Mouse (Mus musculus): ENCODE measurements around the gene Gm7030. TPM values are rescaled to one million over a fixed set of nuclear protein-coding genes. Genes with fewer than 3 reads are reported as not detected.
"Not testable (repeated sequence)": the region's sequence is repeated elsewhere in the genome, so short reads cannot be mapped to it uniquely, and the experiment has no call there.

Gm7030 gene
- polyA plus RNA-seq (2016; fragmentation: Nextera tagmentation; extraction: Ambion mirVana), result not detected in 2 replicates

DNA sequence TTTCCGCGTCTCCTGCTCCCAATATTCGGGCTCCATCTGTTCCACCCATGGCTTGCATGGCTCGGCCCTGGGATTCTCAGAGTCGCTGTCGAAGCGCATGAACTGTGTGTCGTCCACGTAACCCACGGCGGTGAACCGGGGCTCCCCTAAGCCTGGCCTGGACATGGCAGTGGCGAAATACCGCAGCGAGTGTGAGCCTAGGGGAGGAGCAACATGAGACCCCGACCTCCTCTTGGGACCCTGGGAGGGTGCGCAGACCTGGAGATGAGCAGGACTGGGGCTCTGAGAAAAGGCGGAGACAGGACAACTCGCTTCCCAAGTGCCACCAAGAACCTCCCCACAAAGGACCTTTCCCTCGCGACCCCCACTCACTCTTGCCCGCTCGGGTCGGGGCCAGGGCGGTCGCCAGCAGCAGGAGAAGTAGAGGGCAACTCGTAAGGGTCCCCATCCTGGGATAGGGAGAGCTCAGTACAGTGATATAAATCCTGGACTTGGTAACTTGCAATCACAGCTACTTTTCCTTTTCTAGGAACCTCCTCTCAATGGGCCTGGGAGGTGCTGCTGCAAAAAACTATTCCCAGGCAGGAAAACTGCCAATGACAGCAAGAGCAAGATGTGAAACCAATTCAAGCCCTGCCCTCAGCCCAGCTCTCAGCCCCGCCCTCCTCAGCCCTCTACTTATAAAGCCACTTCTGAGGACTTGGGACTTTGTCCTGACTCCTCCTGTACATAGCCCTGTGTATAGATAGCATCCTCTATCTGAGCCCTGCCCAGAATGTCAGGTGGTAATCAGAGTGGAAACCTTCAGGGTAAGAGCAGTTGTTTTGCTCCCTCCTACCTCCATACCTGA, at the start of gene Gm7030:
Gene Gm7030 (minus strand): TSS at position 458 of the 850 bp plus-strand sequence.
- not testable (repeated sequence) for H3K4me2 ChIP-seq (replicated peaks); ATAC-seq (ENCODE audit: low FRiP score, low read depth); H3K27ac ChIP-seq (replicated peaks); H3K9ac ChIP-seq (replicated peaks); H3K27me3 ChIP-seq; H3K9me3 ChIP-seq; H3K4me1 ChIP-seq; H3K36me3 ChIP-seq; H3K4me3 ChIP-seq
- 28% methylated on average over 28 of the region's 28 CpGs for WGBS

- ATAC-seq (ENCODE audit: low FRiP score, low read depth), result peak; percentile 69; the same call in 1 of the 2 replicates
- Histone ChIP-seq H3K4me3 (peak overlapping the region; percentile 41), H3K4me2 (replicated peaks) (peak overlapping the region; percentile 59), H3K27me3 (peaks cover 34% of the 10 kb centered on the region)
- H3K27ac ChIP-seq (replicated peaks); H3K9ac ChIP-seq (replicated peaks); H3K4me1 ChIP-seq; H3K9me3 ChIP-seq; H3K36me3 ChIP-seq: not testable (repeated sequence)
- WGBS, result under 1% methylated on average over 40 of the region's 40 CpGs
These were observed 49.7 kb upstream of the Gm7030 start for GRCm38 (mm10) chr17:36178938-36179337.

DNA sequence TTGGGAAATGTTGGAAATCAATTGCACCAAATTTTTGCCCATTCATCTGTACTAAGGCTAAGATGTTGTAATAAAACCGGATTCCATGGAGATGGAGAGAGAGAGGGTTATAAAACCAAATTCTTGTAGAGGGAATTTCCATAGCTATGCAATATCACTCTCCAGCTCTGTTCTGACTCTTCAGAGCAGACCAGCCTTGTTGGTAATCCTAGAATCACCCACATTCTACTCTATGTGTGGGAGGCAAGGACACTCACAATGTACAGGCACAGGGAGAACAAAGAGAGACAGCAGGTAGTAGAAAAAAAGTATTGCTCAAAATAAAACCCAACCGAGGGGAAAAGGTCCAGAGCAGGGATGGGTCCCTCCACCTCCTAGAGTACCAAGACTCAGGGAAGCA, 46.9 kb upstream of the Gm7030 start:
- not testable (repeated sequence) for H3K9ac ChIP-seq (replicated peaks); H3K4me1 ChIP-seq; H3K4me3 ChIP-seq; H3K36me3 ChIP-seq; H3K4me2 ChIP-seq (replicated peaks); ATAC-seq (ENCODE audit: low FRiP score, low read depth); H3K27ac ChIP-seq (replicated peaks); H3K9me3 ChIP-seq
- H3K27me3 ChIP-seq, result peaks cover 23% of the 10 kb centered on the region
- no CpG with 5 or more reads among the region's 2 CpGs for WGBS

- 48% methylated on average over 1 of the region's 1 CpGs for WGBS
- Histone ChIP-seq H3K9ac (replicated peaks) (no peak overlapping the region), H3K4me1 (no peaks in the 10 kb centered on the region), H3K27ac (replicated peaks) (no peak overlapping the region), H3K27me3 (peaks cover 49% of the 10 kb centered on the region), H3K36me3 (no peaks in the 10 kb centered on the region), H3K4me3 (no peak overlapping the region), H3K9me3 (no peaks in the 10 kb centered on the region), H3K4me2 (replicated peaks) (no peak overlapping the region)
- ATAC-seq (ENCODE audit: low FRiP score, low read depth), result no peak
These were observed 41.1 kb upstream of the Gm7030 start for GRCm38 (mm10) chr17:36170287-36170814.

DNA sequence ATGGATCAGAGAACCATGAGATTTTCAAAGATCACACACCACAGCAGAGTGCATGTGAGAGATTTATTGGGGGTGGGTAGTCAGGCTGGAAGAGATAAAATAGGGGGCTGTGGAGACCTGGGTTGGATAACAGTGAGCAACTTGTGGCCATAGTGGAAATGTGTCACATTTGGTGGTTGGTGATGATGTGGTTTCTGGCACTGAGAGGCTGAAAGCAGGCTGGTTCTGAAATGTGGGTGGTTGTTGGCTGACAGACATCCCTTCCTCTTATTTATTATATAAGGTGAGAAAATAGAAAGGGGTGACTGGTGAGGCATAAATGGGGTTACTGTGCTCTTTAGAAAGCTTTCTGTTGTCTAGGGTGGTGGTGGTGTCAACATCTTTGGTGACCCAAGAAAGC, 40.5 kb upstream of the Gm7030 start:
- H3K36me3 ChIP-seq, result no peaks in the 10 kb centered on the region
- H3K27ac ChIP-seq (replicated peaks), result no peak overlapping the region
- no peak overlapping the region for H3K4me3 ChIP-seq
- no peak overlapping the region for H3K9ac ChIP-seq (replicated peaks)
- no peaks in the 10 kb centered on the region for H3K9me3 ChIP-seq
- peaks cover 55% of the 10 kb centered on the region for H3K27me3 ChIP-seq
- H3K4me1 ChIP-seq, result no peaks in the 10 kb centered on the region
- H3K4me2 ChIP-seq (replicated peaks), result no peak overlapping the region
- ATAC-seq (ENCODE audit: low FRiP score, low read depth), result no peak

GRCm38 (mm10) chr17:36169094-36169493, 39.9 kb upstream of the Gm7030 start:
- not testable (repeated sequence) for H3K4me1 ChIP-seq; H3K27ac ChIP-seq (replicated peaks); H3K4me3 ChIP-seq; H3K9ac ChIP-seq (replicated peaks); H3K9me3 ChIP-seq; H3K4me2 ChIP-seq (replicated peaks); H3K36me3 ChIP-seq; ATAC-seq (ENCODE audit: low FRiP score, low read depth)
- WGBS, result 33% methylated on average over 1 of the region's 1 CpGs
- H3K27me3 ChIP-seq, result peaks cover 62% of the 10 kb centered on the region

DNA sequence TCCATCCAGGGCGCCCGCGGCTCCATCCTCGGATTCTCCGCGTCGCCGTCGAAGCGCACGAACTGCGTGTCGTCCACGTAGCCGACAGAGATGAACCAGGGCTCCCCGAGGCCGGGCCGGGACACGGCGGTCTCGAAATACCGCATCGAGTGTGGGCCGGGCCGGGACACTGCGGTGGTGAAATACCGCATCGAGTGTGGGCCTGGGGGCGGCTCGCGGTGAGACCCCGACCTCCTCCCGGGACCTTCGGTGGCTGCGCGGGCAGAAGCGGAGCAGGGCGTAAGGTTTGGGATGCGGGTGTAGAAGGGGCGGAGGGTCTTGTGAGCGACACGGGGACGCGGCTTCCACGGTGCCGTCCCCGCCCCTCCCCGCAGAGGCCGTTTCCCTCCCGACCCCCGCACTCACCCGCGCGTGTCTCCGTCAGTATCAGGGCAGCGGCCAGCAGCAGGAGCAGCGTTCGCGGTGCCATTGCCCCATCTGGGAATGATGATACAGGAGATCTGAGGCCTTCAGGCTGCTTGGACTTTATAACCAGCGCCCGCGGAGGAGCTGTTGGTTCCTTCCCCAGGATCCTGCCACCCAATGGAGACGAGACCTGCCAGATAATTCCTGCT, 38.9 kb upstream of the Gm7030 start, which contains the start of gene Gm8909:
Gene Gm8909 (minus strand): TSS at position 499 of the 614 bp plus-strand sequence.
- Histone ChIP-seq H3K36me3 (no peaks in the 10 kb centered on the region), H3K4me1 (no peaks in the 10 kb centered on the region), H3K27me3 (peaks cover 71% of the 10 kb centered on the region), H3K4me3 (peak within 1 kb of the TSS; percentile 25), H3K9ac (replicated peaks) (no peak within 1 kb of the TSS), H3K27ac (replicated peaks) (no peak within 1 kb of the TSS), H3K9me3 (no peaks in the 10 kb centered on the region), H3K4me2 (replicated peaks) (peak within 1 kb of the TSS; percentile 41)
- no peak for ATAC-seq (ENCODE audit: low FRiP score, low read depth)
- WGBS, result 2% methylated on average over 63 of the region's 63 CpGs

DNA sequence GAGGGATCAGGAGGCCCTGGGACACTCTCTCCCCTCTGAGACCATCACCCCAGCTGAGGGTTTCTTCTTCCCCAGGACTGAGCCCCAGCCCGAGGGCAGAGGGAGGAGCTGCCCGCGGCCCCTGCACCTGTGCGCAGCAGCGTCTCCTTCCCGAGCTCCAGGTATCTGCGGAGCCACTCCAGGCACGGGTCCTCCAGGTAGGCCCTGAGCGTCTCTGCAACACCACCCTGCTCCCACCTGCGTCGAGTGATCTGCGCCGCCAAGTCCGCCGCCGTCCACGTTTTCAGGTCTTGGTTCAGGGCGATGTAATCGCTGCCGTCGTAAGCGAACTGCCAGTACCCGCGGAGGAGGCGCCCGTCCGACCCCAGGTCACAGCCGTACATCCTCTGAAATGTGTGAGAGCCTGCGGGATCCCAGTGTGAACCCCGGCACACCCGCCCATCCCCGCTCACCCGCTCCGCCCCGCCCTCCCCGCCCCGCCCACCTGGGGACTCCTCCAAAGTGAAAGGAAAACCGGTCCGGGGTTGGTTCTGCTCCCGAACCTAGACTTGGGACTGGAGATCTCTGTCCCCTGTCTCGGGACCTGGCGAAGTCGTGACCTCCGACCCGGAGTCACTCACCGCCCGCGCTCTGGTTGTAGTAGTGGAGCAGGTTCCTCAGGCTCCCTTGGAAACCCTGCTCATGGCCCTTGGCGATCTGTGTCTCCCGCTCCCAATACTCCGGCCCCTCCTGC, 38.2 kb upstream of the Gm7030 start:
- Histone ChIP-seq H3K27me3 (peaks cover 77% of the 10 kb centered on the region), H3K9me3 (no peaks in the 10 kb centered on the region), H3K27ac (replicated peaks) (no peak overlapping the region), H3K4me1 (no peaks in the 10 kb centered on the region), H3K4me3 (peak overlapping the region; percentile 25), H3K4me2 (replicated peaks) (peak overlapping the region; percentile 41), H3K9ac (replicated peaks) (no peak overlapping the region), H3K36me3 (no peaks in the 10 kb centered on the region)
- WGBS, result under 1% methylated on average over 51 of the region's 51 CpGs
- no peak for ATAC-seq (ENCODE audit: low FRiP score, low read depth)

GRCm38 (mm10) chr17:36166901-36167300, 37.7 kb upstream of the Gm7030 start:
- H3K4me1 ChIP-seq; H3K4me3 ChIP-seq; H3K36me3 ChIP-seq; H3K9me3 ChIP-seq; ATAC-seq (ENCODE audit: low FRiP score, low read depth); H3K27ac ChIP-seq (replicated peaks); H3K4me2 ChIP-seq (replicated peaks); H3K9ac ChIP-seq (replicated peaks): not testable (repeated sequence)
- H3K27me3 ChIP-seq, result peaks cover 82% of the 10 kb centered on the region
- 12% methylated on average over 2 of the region's 2 CpGs for WGBS

GRCm38 (mm10) chr17:36161129-36162051, 32.2 kb upstream of the Gm7030 start:
- Histone ChIP-seq H3K9ac (replicated peaks) (no peak overlapping the region), H3K36me3 (no peaks in the 10 kb centered on the region), H3K27me3 (peaks cover 90% of the 10 kb centered on the region), H3K4me2 (replicated peaks) (peak overlapping the region; percentile 22; the same call in 1 of the 2 replicates), H3K4me3 (peak overlapping the region; percentile 21; the same call in 1 of the 2 replicates), H3K27ac (replicated peaks) (no peak overlapping the region), H3K4me1 (peaks cover 8% of the 10 kb centered on the region; the same call in 1 of the 2 replicates), H3K9me3 (no peaks in the 10 kb centered on the region)
- 1% methylated on average over 56 of the region's 56 CpGs for WGBS
- no peak for ATAC-seq (ENCODE audit: low FRiP score, low read depth)

- WGBS, result 13% methylated on average over 11 of the region's 11 CpGs
- H3K4me1 ChIP-seq; ATAC-seq (ENCODE audit: low FRiP score, low read depth); H3K9ac ChIP-seq (replicated peaks); H3K27ac ChIP-seq (replicated peaks); H3K36me3 ChIP-seq; H3K9me3 ChIP-seq: not testable (repeated sequence)
- Histone ChIP-seq H3K4me2 (replicated peaks) (peak overlapping the region; percentile 55), H3K27me3 (peaks cover 82% of the 10 kb centered on the region), H3K4me3 (peak overlapping the region; percentile 35)
These were observed 29.0 kb upstream of the Gm7030 start for GRCm38 (mm10) chr17:36158264-36158663.
